Mouse (Mus musculus): ENCODE measurements around the gene Gns.

Gene Gns

GRCm38 (mm10) chr10:121429981-121430682 lies 65.2 kb downstream of the Gns start:
- DNase-seq (ENCODE audit: low spot score in 2 of 2): no peak

GRCm38 (mm10) chr10:121430764-121431540 lies 66.1 kb downstream of the Gns start:
- no peak for DNase-seq (ENCODE audit: low spot score in 2 of 2)

GRCm38 (mm10) chr10:121432041-121432634 lies 67.2 kb downstream of the Gns start:
- DNase-seq (ENCODE audit: low spot score in 2 of 2): peak in 1 of 2 experiments; percentile 27

GRCm38 (mm10) chr10:121432635-121433280 lies 67.9 kb downstream of the Gns start:
- DNase-seq (ENCODE audit: low spot score in 2 of 2): peak in 1 of 2 experiments; percentile 57

GRCm38 (mm10) chr10:121434441-121435103 lies 69.7 kb downstream of the Gns start:
- no peak for DNase-seq (ENCODE audit: low spot score in 2 of 2)

GRCm38 (mm10) chr10:121435546-121436257 lies 70.8 kb downstream of the Gns start:
- peak in 1 of 2 experiments; percentile 48 for DNase-seq (ENCODE audit: low spot score in 2 of 2)

GRCm38 (mm10) chr10:121436258-121436645 lies 71.4 kb downstream of the Gns start:
- DNase-seq (ENCODE audit: low spot score in 2 of 2): no peak

- no peak for DNase-seq (ENCODE audit: low spot score in 2 of 2)
These were observed 71.8 kb downstream of the Gns start for GRCm38 (mm10) chr10:121436693-121437092.

- DNase-seq (ENCODE audit: low spot score in 2 of 2): no peak
These were observed 73.2 kb downstream of the Gns start for GRCm38 (mm10) chr10:121438109-121438508.

- no peak for DNase-seq (ENCODE audit: low spot score in 2 of 2)
These were observed 74.4 kb downstream of the Gns start for GRCm38 (mm10) chr10:121439310-121439731.

- peak in 1 of 2 experiments; percentile 48 for DNase-seq (ENCODE audit: low spot score in 2 of 2)
These were observed 78.9 kb downstream of the Gns start for GRCm38 (mm10) chr10:121443791-121444190.

- no peak for DNase-seq (ENCODE audit: low spot score in 2 of 2)
These were observed 79.3 kb downstream of the Gns start for GRCm38 (mm10) chr10:121444198-121444597.

GRCm38 (mm10) chr10:121445808-121446207 lies 80.9 kb downstream of the Gns start:
- DNase-seq (ENCODE audit: low spot score in 2 of 2): no peak
